Mouse (Mus musculus): ENCODE measurements around the gene Nrap. TPM values are rescaled to one million over a fixed set of nuclear protein-coding genes. Genes with fewer than 3 reads are reported as not detected.
A peak's percentile ranks its signal among the peaks of the same experiment; 100 is the strongest.

Gene Nrap
- total RNA-seq, 1 experiment from 2014 or later: 1.1 TPM

DNA sequence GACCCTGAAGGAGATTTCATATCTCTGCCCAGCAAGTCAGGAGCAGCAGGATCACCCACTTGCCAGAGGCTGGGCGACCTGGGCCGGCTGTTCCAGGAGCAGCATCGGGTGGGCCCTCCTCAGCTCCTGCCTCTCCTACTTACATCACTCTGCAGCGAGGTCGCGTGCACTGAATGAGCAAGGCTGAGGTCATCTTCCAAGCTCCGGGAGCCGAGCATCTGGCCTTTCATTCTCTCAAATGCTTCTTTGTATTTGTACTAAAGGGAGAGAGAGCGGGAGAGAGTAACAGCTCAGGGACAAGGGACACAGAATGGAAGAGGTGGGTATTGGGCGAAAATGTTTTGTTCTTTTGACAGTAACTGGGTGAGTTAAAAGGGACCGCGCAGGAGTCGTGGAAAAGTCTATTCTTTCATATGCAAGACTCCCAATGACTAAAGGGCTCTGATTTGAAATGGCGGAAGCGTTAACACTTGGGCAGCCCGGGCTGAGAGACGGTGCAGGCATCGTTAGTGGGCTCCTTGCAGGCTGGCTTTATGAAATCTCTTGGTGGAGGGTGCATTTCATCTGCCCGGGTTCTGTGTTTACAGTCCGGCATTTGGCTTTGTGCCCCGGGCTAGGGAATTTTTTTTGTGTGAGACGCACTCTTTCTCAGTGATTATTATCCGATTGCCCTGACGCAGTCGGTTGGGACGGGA lies 45.8 kb downstream of the Nrap start:
- no peak for ATAC-seq (replicated peaks in 1 of 2; ENCODE audit: insufficient read depth in 1 of 2, low FRiP score in 2 of 2, low TSS enrichment in 1 of 2, low read depth in 1 of 2, poor library complexity in 2 of 2, severe bottlenecking in 2 of 2)

DNA sequence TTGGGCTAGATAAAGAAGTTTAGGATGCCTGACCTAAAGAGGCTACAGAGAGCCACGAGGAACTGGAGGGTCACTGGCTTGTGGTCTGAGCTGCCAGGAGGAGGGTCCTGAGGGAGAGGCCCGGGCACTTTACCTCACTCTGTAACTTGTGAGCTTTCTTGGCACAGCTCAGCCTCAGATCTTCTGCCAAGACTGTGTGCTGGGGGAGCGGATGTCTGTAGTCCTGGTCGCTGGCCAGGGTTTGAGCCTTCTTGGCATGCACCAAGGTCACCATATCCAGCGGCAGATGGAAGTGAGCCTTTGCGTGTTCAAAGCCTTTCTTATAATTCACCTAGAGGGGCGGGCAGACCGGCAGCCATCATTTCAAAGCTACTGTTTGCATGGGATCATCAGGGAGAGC lies 47.8 kb downstream of the Nrap start:
- no peak for ATAC-seq (replicated peaks in 1 of 2; ENCODE audit: insufficient read depth in 1 of 2, low FRiP score in 2 of 2, low TSS enrichment in 1 of 2, low read depth in 1 of 2, poor library complexity in 2 of 2, severe bottlenecking in 2 of 2)

DNA sequence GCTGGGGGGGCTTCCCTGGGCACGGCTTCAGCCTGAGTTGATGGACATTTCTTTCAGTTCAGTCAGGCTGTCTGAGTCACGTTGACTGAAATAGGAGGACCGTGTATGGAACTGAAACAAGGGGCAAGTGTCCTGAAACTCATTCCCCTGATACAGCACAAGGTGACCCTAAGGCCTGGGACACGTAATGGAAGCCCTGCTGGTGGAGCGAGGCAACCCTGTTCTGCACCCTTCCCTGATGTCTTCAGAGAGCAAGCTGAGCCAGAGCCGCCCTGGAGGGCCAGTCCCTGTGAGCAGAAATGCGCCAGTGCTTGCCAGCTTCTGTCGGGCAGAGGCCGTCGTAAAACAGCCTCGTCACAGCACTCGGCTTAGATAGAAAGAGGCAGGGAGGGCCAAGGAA lies 53.0 kb downstream of the Nrap start:
- no peak for ATAC-seq (replicated peaks in 1 of 2; ENCODE audit: insufficient read depth in 1 of 2, low FRiP score in 2 of 2, low TSS enrichment in 1 of 2, low read depth in 1 of 2, poor library complexity in 2 of 2, severe bottlenecking in 2 of 2)

DNA sequence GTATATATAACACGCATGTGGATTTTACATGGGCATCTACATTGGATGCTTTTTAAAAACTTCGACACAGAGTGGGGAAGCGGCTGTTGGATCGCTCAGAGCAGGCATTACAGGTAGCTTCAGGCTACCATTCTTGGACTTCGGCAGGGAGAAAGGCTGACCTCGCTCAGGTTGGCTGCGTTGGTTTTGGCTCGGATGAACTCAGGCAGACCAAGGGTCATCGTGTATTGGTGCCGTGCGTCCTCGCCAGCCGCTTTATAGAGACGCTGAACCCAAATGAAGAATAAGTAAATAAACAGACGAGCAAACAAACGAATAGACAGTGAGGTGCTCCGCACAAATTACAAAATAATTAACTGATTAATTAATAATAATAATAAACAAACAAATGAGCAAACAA lies 53.5 kb downstream of the Nrap start:
- ATAC-seq (replicated peaks in 1 of 2; ENCODE audit: insufficient read depth in 1 of 2, low FRiP score in 2 of 2, low TSS enrichment in 1 of 2, low read depth in 1 of 2, poor library complexity in 2 of 2, severe bottlenecking in 2 of 2): no peak

DNA sequence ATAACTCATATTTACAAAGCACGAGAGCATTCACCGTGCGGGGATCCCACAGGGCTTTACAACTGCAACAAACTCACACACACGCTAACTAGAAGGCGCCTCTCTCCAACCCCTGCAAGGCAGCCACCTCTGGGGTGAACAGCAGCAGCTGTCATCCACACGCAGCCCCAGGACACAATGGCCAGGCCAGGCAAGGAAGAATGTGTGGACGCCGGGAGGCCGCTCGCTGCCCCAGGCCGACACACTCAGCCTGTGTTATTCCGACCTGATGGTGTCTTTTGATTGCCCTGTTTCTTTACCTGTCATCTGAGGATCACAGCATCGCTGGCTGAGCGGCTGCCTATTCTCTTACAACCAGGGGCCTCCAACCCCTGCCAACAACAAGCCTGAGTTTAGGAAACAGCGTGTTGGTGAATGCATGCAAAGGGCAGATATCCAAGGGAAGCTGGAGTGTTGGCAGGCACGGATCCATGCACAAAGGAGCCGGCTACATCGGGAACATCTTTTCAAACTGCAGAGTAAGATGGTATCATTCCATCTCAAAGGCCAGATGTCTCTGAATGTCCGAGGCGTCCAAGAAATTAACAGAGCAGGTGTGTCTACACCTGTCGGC lies 63.5 kb downstream of the Nrap start:
- ATAC-seq (replicated peaks in 1 of 2; ENCODE audit: insufficient read depth in 1 of 2, low FRiP score in 2 of 2, low TSS enrichment in 1 of 2, low read depth in 1 of 2, poor library complexity in 2 of 2, severe bottlenecking in 2 of 2): no peak

DNA sequence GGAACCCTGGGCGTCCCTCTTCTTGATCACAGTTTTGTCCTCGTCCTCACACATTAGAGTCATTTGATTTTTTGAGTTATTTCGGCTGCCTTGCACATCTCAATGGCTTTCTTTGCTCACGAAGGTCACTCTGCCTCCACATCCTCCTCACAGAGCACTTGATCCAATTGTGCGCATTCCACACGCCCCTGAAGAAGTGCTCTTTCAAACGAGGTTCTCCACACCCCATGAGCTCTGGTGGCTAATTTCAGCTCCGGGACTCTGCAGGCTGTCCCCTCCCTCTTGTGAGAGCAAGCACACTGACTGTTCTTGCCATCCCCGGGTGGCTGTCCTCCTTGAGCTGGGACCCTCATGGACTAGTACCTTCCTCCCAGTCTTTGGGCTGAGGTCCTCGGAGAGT lies 64.2 kb downstream of the Nrap start:
- ATAC-seq (replicated peaks in 1 of 2; ENCODE audit: insufficient read depth in 1 of 2, low FRiP score in 2 of 2, low TSS enrichment in 1 of 2, low read depth in 1 of 2, poor library complexity in 2 of 2, severe bottlenecking in 2 of 2): no peak

DNA sequence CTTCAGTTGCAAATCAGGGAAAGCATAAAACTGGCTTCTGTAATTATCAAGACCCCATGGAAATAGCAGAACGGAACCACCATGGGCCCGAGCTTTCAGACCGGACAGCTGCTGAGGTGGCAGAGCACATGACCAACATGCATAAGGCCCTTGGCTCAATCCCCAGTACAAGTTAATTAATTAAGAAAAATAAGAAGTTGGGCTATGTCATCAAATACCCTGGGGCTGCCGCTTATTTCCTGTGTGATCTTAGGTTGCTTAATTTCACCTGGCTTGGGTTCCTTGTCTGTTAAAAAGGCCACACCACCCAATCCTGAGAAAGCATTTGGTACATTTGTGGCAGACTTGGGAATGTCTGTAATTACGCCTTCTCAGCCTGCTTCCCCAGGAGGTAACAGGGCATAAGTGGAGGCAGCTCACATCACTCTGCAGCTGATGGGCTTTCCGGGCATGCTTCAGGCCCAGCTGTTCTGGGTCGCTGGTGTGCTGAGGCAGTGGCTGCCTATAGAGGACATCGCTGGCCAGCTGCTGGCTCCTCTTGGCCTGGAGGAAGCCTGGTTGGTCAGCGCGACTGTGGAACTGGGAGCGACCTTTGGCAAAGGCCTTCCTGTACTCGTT lies 68.4 kb downstream of the Nrap start:
- ATAC-seq (replicated peaks in 1 of 2; ENCODE audit: insufficient read depth in 1 of 2, low FRiP score in 2 of 2, low TSS enrichment in 1 of 2, low read depth in 1 of 2, poor library complexity in 2 of 2, severe bottlenecking in 2 of 2): no peak

DNA sequence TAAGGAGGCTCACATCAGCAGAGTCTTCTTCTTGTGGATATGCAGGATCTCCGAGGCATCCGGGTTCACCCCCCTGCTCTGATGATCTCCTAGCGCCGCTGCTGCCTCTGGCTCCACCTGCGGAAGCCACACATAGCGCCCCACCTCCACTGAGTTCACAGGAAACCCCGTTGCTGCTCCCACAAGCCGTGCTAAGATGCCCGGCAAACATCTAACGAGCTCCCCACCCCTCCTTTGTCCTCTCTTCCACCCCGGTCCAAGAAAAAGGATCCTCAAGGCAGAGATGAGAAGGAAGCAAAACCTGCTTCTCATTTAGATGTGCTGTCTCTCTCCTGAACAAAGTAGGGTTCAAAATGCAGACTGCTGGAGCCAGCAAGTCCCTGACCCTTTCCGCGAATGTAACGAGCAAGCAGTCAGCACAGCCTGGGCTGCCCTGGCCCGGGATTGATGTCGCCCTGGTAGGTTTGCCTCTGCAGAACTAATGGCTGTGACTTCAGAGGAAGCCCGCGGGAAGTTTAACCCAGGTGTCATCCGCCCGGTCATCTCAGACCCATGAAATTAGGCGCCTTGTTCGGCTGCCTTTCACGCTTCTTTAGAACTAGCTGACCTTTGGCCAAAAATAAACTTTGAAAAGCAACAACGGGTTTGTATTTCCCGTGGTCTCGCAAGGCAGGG lies 69.5 kb downstream of the Nrap start:
- ATAC-seq (replicated peaks in 1 of 2; ENCODE audit: insufficient read depth in 1 of 2, low FRiP score in 2 of 2, low TSS enrichment in 1 of 2, low read depth in 1 of 2, poor library complexity in 2 of 2, severe bottlenecking in 2 of 2): peak; percentile 68 to 77

DNA sequence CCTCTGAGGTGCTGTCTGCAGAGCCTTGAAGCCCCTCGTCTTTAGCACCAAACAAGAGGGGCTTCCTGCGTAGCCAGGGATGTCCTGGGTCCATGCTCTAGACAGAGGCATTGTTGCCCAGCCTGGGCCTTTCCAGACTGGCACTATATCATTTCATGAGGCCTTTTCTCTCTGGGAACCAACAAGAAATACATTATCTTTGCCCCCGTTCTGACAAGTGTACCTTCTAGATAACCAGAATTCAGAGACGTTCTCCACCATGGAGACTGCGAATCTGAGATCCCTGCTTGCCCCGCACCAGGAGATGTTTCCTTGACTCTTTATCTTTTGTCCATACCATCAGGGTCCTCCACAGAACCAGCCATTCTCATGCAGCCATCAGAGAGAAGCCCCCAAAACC lies 70.2 kb downstream of the Nrap start:
- ATAC-seq (replicated peaks in 1 of 2; ENCODE audit: insufficient read depth in 1 of 2, low FRiP score in 2 of 2, low TSS enrichment in 1 of 2, low read depth in 1 of 2, poor library complexity in 2 of 2, severe bottlenecking in 2 of 2): no peak

DNA sequence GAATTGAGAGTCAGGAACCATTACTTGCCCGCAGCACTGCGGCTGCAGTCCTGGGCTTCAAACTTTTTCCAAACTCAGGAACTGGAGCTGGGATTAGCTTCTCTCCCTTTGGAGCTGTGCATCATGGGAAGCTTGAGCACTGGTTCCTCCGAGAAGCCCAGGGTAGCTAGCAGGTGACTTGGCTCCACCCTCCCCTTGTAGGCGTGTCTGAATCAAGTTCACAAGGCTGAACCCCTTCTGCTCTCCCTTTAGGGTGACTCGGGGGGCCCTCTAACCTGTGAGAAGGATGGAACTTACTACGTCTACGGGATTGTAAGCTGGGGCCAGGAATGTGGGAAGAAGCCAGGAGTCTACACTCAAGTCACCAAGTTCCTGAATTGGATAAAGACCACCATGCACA lies 70.6 kb downstream of the Nrap start:
- no peak for ATAC-seq (replicated peaks in 1 of 2; ENCODE audit: insufficient read depth in 1 of 2, low FRiP score in 2 of 2, low TSS enrichment in 1 of 2, low read depth in 1 of 2, poor library complexity in 2 of 2, severe bottlenecking in 2 of 2)

DNA sequence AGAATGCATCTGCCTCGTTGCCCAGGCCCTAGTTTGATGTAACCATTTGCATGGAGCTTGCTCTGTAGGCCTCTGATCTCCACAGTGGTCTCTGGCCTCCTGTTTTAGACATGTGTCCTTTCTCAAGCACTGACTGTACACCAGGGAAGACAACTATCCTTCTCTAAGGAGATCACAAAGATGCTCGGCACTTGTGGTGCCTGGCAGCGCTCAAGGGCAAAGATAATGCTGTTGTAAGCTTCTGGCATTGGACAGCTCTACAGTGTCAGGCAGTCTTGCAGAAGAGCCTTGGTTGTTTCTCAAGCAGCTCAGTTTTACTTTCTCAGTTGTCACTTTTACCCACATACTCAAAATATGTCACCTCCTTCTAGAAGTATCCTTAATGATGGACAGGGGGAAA lies 73.3 kb downstream of the Nrap start:
- ATAC-seq (replicated peaks in 1 of 2; ENCODE audit: insufficient read depth in 1 of 2, low FRiP score in 2 of 2, low TSS enrichment in 1 of 2, low read depth in 1 of 2, poor library complexity in 2 of 2, severe bottlenecking in 2 of 2): no peak

DNA sequence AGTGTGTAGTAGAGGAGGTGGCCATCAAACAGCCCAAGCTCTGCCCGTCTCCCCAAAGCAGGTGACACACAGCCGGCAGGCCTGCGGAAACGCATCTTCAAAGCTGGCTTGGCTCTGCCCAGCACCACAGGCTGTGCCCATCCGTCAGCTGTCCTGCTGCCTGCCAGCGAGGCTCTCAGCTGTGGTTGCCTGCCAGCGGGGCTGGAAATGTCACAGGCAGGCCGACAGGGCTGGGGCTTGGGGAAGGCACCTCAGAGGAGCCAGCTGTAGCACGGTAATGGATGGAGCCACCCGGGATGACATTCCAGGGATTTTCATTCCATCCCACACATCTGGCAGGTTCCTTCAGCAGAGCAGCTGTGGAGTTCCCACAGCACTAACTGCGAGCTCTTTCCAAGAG lies 89.0 kb downstream of the Nrap start:
- no peak for ATAC-seq (replicated peaks in 1 of 2; ENCODE audit: insufficient read depth in 1 of 2, low FRiP score in 2 of 2, low TSS enrichment in 1 of 2, low read depth in 1 of 2, poor library complexity in 2 of 2, severe bottlenecking in 2 of 2)

DNA sequence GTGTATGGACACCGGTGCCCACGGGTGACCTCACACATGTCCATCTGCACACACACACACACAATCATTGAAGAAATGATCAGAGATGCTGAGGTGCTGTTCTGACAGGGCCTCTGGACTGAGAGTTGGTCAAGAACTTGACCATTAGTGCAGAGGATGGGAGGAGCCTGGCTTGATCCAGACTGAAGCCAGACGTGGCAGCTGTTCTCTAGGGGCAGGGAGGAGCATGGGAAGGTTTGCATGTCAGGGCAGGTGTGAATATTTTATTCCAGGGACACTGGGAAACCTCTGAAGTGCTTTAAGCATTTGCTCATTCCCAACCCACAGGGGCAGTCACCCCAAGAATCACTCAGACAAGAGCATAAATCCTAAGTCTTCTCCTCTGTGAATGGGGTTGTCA lies 92.6 kb downstream of the Nrap start:
- ATAC-seq (replicated peaks in 1 of 2; ENCODE audit: insufficient read depth in 1 of 2, low FRiP score in 2 of 2, low TSS enrichment in 1 of 2, low read depth in 1 of 2, poor library complexity in 2 of 2, severe bottlenecking in 2 of 2): no peak

DNA sequence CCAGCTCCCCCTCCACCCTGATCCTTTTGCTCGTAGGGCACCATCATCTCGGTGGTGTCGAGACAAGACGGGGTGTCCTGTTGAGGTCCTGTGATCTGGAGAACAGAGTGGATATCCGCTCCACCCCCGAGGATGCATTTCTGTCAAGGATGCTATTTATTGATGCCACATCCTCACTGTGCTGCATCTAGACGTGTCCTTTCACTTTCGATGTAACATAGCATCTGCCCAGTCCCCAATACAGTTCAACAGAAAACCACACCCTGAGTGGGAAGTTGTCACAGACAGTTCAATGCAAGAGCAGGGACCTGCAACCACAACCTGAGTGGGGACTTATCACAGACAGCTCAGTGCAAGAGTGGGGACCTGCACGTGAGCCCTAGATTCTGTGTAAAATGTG lies 93.2 kb downstream of the Nrap start:
- ATAC-seq (replicated peaks in 1 of 2; ENCODE audit: insufficient read depth in 1 of 2, low FRiP score in 2 of 2, low TSS enrichment in 1 of 2, low read depth in 1 of 2, poor library complexity in 2 of 2, severe bottlenecking in 2 of 2): no peak

DNA sequence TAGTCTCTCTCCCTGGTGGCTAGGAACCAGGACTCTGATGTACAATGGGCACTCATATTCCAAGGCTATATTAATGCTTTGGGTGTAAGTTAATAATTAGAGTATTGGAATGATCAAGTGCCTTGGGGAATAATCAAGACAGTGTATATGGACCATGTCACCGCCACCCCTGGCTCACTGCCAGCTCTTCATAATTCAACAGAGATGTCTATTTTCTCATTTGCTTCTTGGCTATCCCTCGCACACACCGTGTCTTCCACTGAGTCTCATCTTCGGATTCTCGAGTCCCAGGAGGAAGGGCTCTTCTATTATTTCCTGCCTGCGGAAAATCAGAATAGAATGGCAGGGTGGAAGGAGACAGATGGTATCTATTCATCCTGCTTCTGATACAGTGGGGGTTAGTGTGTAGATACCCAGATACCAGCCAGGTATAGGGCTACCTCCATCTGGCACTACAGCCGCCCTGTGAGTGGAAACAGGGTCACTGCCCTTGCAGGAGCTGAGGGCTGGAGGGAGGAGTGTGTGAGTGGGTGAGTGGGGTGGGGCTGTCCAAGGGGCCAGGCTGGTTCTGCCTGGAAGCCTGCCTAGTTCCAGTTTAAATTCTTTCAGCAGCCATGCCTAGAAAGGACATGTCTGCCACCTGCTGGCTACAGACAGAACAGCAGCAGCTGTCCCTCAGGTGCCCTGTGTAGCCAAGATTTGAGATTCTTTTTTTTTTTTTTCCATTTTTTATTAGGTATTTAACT lies 95.0 kb downstream of the Nrap start:
- ATAC-seq (replicated peaks in 1 of 2; ENCODE audit: insufficient read depth in 1 of 2, low FRiP score in 2 of 2, low TSS enrichment in 1 of 2, low read depth in 1 of 2, poor library complexity in 2 of 2, severe bottlenecking in 2 of 2): peak; percentile 37 to 71; a peak in 3 of 4 replicates

DNA sequence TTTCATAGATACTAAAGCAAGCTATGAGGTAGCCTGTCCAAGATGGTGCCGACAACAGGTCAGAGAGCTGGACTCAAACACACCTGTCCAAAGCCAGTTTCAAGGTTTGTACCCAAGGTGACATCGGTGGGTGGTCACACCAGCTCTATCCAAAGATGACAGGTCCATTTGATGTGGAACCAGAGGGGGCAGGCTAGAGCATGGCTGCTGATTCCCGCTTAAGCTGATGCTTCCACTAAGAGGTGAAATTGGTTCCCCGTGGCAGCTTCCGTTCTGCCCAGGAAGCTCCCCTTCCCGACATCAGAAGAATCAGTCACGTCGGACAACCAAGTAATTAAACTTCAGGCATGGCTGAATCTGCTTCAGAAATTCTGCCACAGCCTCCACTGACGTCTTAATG lies 97.5 kb downstream of the Nrap start:
- ATAC-seq (replicated peaks in 1 of 2; ENCODE audit: insufficient read depth in 1 of 2, low FRiP score in 2 of 2, low TSS enrichment in 1 of 2, low read depth in 1 of 2, poor library complexity in 2 of 2, severe bottlenecking in 2 of 2): no peak

DNA sequence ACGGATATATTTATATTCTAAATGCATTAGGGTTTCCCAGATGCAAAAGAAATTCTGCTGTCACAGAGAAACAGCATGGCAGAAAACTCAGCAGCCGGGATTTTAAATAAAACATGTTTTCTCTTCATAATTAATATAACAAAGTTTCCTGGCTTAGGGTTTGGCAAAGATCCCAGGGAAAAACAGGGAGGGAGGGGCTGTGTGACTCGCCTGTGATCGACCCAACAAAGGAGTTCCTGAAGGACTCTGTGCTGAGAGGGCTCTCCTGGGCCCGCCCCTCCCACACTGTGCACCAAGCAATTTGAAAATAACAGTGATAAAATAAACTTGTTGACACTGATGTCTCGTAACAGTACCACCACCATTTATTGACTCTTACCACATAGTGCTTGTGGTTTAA lies 97.9 kb downstream of the Nrap start:
- ATAC-seq (replicated peaks in 1 of 2; ENCODE audit: insufficient read depth in 1 of 2, low FRiP score in 2 of 2, low TSS enrichment in 1 of 2, low read depth in 1 of 2, poor library complexity in 2 of 2, severe bottlenecking in 2 of 2): no peak

DNA sequence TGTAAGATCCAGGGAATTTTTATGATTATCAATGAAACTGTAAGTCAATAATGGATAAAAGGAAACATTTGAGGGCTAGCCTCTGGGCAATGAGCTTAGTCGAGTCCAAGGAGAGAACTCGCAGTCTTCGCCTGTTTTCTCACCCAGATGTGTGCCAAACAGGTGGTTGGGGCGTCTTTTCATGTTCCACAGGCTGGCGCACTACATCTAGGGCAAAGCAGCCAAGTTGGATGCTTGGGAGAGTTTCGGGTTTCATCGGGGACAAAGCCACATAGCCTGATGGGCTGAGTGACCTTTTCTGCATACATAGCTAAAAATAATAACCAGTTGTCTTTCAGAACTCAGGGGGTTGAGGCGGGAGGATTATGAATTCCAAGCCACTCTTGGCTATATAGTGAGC lies 100.2 kb downstream of the Nrap start:
- no peak for ATAC-seq (replicated peaks in 1 of 2; ENCODE audit: insufficient read depth in 1 of 2, low FRiP score in 2 of 2, low TSS enrichment in 1 of 2, low read depth in 1 of 2, poor library complexity in 2 of 2, severe bottlenecking in 2 of 2)
